Mouse (Mus musculus) olfactory bulb, adult 2 months (tissue): ENCODE data around the gene Gm9970.

Source experiments
- CTCF ChIP-seq: fragments of 200-500 bp; IDR thresholded peaks from 2 replicates; pipeline ENCODE4 v1.5.1; 2012; ENCODE audit warnings: low read depth, mild to moderate bottlenecking, low read length, moderate library complexity; ENCODE audit not compliant: insufficient read depth
- POLR2A ChIP-seq: fragments of 200-500 bp; IDR thresholded peaks from 2 replicates; pipeline ENCODE4 v1.6.1; 2012; ENCODE audit warnings: mild to moderate bottlenecking, low read depth, low read length, moderate library complexity; ENCODE audit not compliant: insufficient read depth

DNA sequence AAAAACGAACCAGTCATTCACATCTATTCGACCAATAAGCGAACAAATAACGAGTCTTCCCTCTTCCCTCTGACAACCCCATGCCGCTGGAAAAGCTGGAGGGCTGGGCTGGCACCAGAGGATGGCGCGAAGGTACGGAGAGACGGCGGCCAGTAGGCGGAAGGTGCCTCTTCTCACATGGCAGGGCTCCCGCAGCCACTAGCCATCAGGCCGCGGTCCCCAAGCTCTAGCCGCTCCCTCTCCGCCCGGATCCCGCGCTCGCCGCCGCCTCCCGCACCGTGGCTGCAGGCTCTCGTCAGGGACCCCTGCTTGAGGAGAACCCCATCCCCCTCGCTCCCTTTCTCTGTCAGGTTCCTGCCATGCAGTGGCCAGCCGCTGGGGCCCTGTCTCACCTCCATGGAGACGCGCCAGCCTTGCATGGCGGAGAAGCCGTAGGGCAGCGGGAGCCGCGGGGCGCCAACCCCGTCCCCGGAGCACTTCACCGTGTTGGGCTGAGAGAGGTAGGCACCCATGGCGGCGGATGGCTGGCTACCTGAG lies 21.1 kb downstream of the Gm9970 start:
- TF ChIP-seq POLR2A (no peak), CTCF (no peak)
